Mouse (Mus musculus) cerebellum, adult (tissue): ENCODE measurements around the gene Sorcs3.

Experiments used
- ATAC-seq: cut with Nextera tagmentation; 2 replicates; pipeline ENCODE4 v1.9.2; 2017; ENCODE audit warnings: mild to moderate bottlenecking, moderate library complexity, mixed read lengths; ENCODE audit not compliant: insufficient number of reproducible peaks, low FRiP score, low TSS enrichment

Sorcs3 gene

GRCm38 (mm10) chr19:48660201-48660600 lies 454.4 kb downstream of the Sorcs3 start:
- ATAC-seq = no peak

- no peak for ATAC-seq
Measured at GRCm38 (mm10) chr19:48679896-48680295, 474.1 kb downstream of the Sorcs3 start.

GRCm38 (mm10) chr19:48682485-48682884 lies 476.7 kb downstream of the Sorcs3 start:
- no peak for ATAC-seq

GRCm38 (mm10) chr19:48686369-48686768 lies 480.5 kb downstream of the Sorcs3 start:
- ATAC-seq = no peak

GRCm38 (mm10) chr19:48700111-48700658 lies 494.4 kb downstream of the Sorcs3 start:
- no peak; the same call in 1 of the 2 replicates for ATAC-seq

GRCm38 (mm10) chr19:48703763-48704162 lies 497.9 kb downstream of the Sorcs3 start:
- ATAC-seq = no peak

- no peak for ATAC-seq
Measured at GRCm38 (mm10) chr19:48706267-48706923, 500.6 kb downstream of the Sorcs3 start.

GRCm38 (mm10) chr19:48706924-48707320 lies 501.1 kb downstream of the Sorcs3 start:
- no peak for ATAC-seq

GRCm38 (mm10) chr19:48725851-48726419 lies 520.1 kb downstream of the Sorcs3 start:
- ATAC-seq = no peak

GRCm38 (mm10) chr19:48727048-48727447 lies 521.2 kb downstream of the Sorcs3 start:
- no peak for ATAC-seq

- ATAC-seq = no peak
Measured at GRCm38 (mm10) chr19:48727601-48728000, 521.8 kb downstream of the Sorcs3 start.

- no peak for ATAC-seq
Measured at GRCm38 (mm10) chr19:48731731-48732130, 525.9 kb downstream of the Sorcs3 start.

GRCm38 (mm10) chr19:48734370-48734769 lies 528.5 kb downstream of the Sorcs3 start:
- no peak for ATAC-seq

- no peak for ATAC-seq
Measured at GRCm38 (mm10) chr19:48737554-48737953, 531.7 kb downstream of the Sorcs3 start.

GRCm38 (mm10) chr19:48755156-48755555 lies 549.3 kb downstream of the Sorcs3 start:
- ATAC-seq = no peak

- ATAC-seq = no peak
Measured at GRCm38 (mm10) chr19:48756831-48757230, 551.0 kb downstream of the Sorcs3 start.

- ATAC-seq = no peak
Measured at GRCm38 (mm10) chr19:48766524-48766923, 560.7 kb downstream of the Sorcs3 start.

- ATAC-seq = no peak
Measured at GRCm38 (mm10) chr19:48771565-48771964, 565.7 kb downstream of the Sorcs3 start.

GRCm38 (mm10) chr19:48779095-48779765 lies 573.4 kb downstream of the Sorcs3 start:
- no peak for ATAC-seq

GRCm38 (mm10) chr19:48780813-48781212 lies 575.0 kb downstream of the Sorcs3 start:
- ATAC-seq = no peak

GRCm38 (mm10) chr19:48782024-48782721 lies 576.3 kb downstream of the Sorcs3 start:
- ATAC-seq = no peak
